Mouse (Mus musculus): ENCODE measurements around the gene Cyp2c39. TPM values are rescaled to one million over a fixed set of nuclear protein-coding genes. Genes with fewer than 3 reads are reported as not detected.
"Not testable (repeated sequence)": the region's sequence is repeated elsewhere in the genome, so short reads cannot be mapped to it uniquely, and the experiment has no call there.

Cyp2c39 gene
- not detected in 2 replicates for polyA plus RNA-seq (2015; fragmentation: Nextera tagmentation; extraction: Ambion mirVana)

GRCm38 (mm10) chr19:39510534-39510933 lies at the start of gene Cyp2c39:
Gene Cyp2c39 (plus strand): TSS chr19:39510862.
- Histone ChIP-seq H3K4me2 (ENCODE audit: low read length) (no peak within 1 kb of the TSS), H3K4me1 (ENCODE audit: control insufficient read depth, insufficient read depth, low read depth, low read length) (no peaks in the 10 kb centered on the region), H3K9ac (ENCODE audit: low read depth, low read length) (no peak within 1 kb of the TSS), H3K27me3 (replicated peaks; ENCODE audit: control insufficient read depth, insufficient read depth, low read length) (no peaks in the 10 kb centered on the region), H3K9me3 (ENCODE audit: control insufficient read depth, low read length) (no peaks in the 10 kb centered on the region), H3K36me3 (ENCODE audit: control insufficient read depth, insufficient read depth, low read length) (no peaks in the 10 kb centered on the region), H3K27ac (ENCODE audit: low read depth, low read length) (no peak within 1 kb of the TSS), H3K4me3 (ENCODE audit: low read length) (no peak within 1 kb of the TSS)
- ATAC-seq: no peak
- WGBS: 81% methylated on average over 4 of the region's 4 CpGs

GRCm38 (mm10) chr19:39462941-39463340 lies 47.7 kb upstream of the Cyp2c39 start, which contains the start of gene Cyp2c38:
Gene Cyp2c38 (minus strand): TSS chr19:39463075.
- H3K4me3 ChIP-seq (ENCODE audit: low read length): no peak within 1 kb of the TSS
- WGBS: 88% methylated on average over 1 of the region's 1 CpGs
- ATAC-seq: no peak
- H3K4me1 ChIP-seq (ENCODE audit: control insufficient read depth, insufficient read depth, low read depth, low read length): no peaks in the 10 kb centered on the region
- H3K27ac ChIP-seq (ENCODE audit: low read depth, low read length): no peak within 1 kb of the TSS
- no peak within 1 kb of the TSS for H3K4me2 ChIP-seq (ENCODE audit: low read length)
- H3K36me3 ChIP-seq (ENCODE audit: control insufficient read depth, insufficient read depth, low read length): no peaks in the 10 kb centered on the region
- no peak within 1 kb of the TSS for H3K9ac ChIP-seq (ENCODE audit: low read depth, low read length)
- H3K27me3 ChIP-seq (replicated peaks; ENCODE audit: control insufficient read depth, insufficient read depth, low read length): no peaks in the 10 kb centered on the region
- 0 out of 2 replicates have a peak, but pooled peaks cover 2% of the 10 kb centered on the region for H3K9me3 ChIP-seq (ENCODE audit: control insufficient read depth, low read length)

GRCm38 (mm10) chr19:39463923-39464322 lies 46.7 kb upstream of the Cyp2c39 start:
- no peak for ATAC-seq
- Histone ChIP-seq H3K27ac (ENCODE audit: low read depth, low read length) (no peak overlapping the region), H3K4me3 (ENCODE audit: low read length) (no peak overlapping the region)

GRCm38 (mm10) chr19:39483961-39484360 lies 26.7 kb upstream of the Cyp2c39 start:
- not testable (repeated sequence) for H3K4me1 ChIP-seq (ENCODE audit: control insufficient read depth, insufficient read depth, low read depth, low read length); ATAC-seq; H3K9ac ChIP-seq (ENCODE audit: low read depth, low read length); H3K4me2 ChIP-seq (ENCODE audit: low read length); H3K4me3 ChIP-seq (ENCODE audit: low read length); H3K36me3 ChIP-seq (ENCODE audit: control insufficient read depth, insufficient read depth, low read length); H3K27ac ChIP-seq (ENCODE audit: low read depth, low read length); H3K27me3 ChIP-seq (replicated peaks; ENCODE audit: control insufficient read depth, insufficient read depth, low read length)
- peaks cover 21% of the 10 kb centered on the region for H3K9me3 ChIP-seq (ENCODE audit: control insufficient read depth, low read length)
- 97% methylated on average over 1 of the region's 1 CpGs for WGBS

More at GRCm38 (mm10) chr19:39463923-39464322, 46.7 kb upstream of the Cyp2c39 start:
- Histone ChIP-seq H3K27me3 (replicated peaks; ENCODE audit: control insufficient read depth, insufficient read depth, low read length) (no peaks in the 10 kb centered on the region), H3K9me3 (ENCODE audit: control insufficient read depth, low read length) (no peaks in the 10 kb centered on the region), H3K4me1 (ENCODE audit: control insufficient read depth, insufficient read depth, low read depth, low read length) (no peaks in the 10 kb centered on the region), H3K36me3 (ENCODE audit: control insufficient read depth, insufficient read depth, low read length) (no peaks in the 10 kb centered on the region), H3K4me2 (ENCODE audit: low read length) (no peak overlapping the region), H3K9ac (ENCODE audit: low read depth, low read length) (no peak overlapping the region)

GRCm38 (mm10) chr19:39506341-39506740 lies 4.3 kb upstream of the Cyp2c39 start:
- H3K36me3 ChIP-seq (ENCODE audit: control insufficient read depth, insufficient read depth, low read length): no peaks in the 10 kb centered on the region
- no peaks in the 10 kb centered on the region for H3K4me1 ChIP-seq (ENCODE audit: control insufficient read depth, insufficient read depth, low read depth, low read length)
- H3K4me2 ChIP-seq (ENCODE audit: low read length): no peak overlapping the region
- ATAC-seq: no peak
- no peak overlapping the region for H3K27ac ChIP-seq (ENCODE audit: low read depth, low read length)
- no peaks in the 10 kb centered on the region for H3K27me3 ChIP-seq (replicated peaks; ENCODE audit: control insufficient read depth, insufficient read depth, low read length)
- H3K9me3 ChIP-seq (ENCODE audit: control insufficient read depth, low read length): peaks cover 5% of the 10 kb centered on the region; the same call in 1 of the 2 replicates
- no peak overlapping the region for H3K4me3 ChIP-seq (ENCODE audit: low read length)
- no peak overlapping the region for H3K9ac ChIP-seq (ENCODE audit: low read depth, low read length)

GRCm38 (mm10) chr19:39509533-39509932 lies 1.1 kb upstream of the Cyp2c39 start:
- H3K4me1 ChIP-seq (ENCODE audit: control insufficient read depth, insufficient read depth, low read depth, low read length): no peaks in the 10 kb centered on the region
- 89% methylated on average over 1 of the region's 1 CpGs for WGBS
- no peaks in the 10 kb centered on the region for H3K27me3 ChIP-seq (replicated peaks; ENCODE audit: control insufficient read depth, insufficient read depth, low read length)
- no peak overlapping the region for H3K4me3 ChIP-seq (ENCODE audit: low read length)
- ATAC-seq: no peak
- H3K36me3 ChIP-seq (ENCODE audit: control insufficient read depth, insufficient read depth, low read length): no peaks in the 10 kb centered on the region
- no peak overlapping the region for H3K4me2 ChIP-seq (ENCODE audit: low read length)
- no peak overlapping the region for H3K9ac ChIP-seq (ENCODE audit: low read depth, low read length)
- no peak overlapping the region for H3K27ac ChIP-seq (ENCODE audit: low read depth, low read length)
- no peaks in the 10 kb centered on the region for H3K9me3 ChIP-seq (ENCODE audit: control insufficient read depth, low read length)

Other genes starting within 250 kb of the Cyp2c39 start
- not detected in 2 replicates for gene Cyp2c29, start 241.5 kb upstream of the Cyp2c39 start, polyA plus RNA-seq (2015; fragmentation: Nextera tagmentation; extraction: Ambion mirVana)
- gene Cyp2c38, start 47.8 kb upstream of the Cyp2c39 start, polyA plus RNA-seq (2015; fragmentation: Nextera tagmentation; extraction: Ambion mirVana): not detected in 2 replicates
- not detected in 2 replicates for gene Cyp2c67, start 138.2 kb downstream of the Cyp2c39 start, polyA plus RNA-seq (2015; fragmentation: Nextera tagmentation; extraction: Ambion mirVana)
- not detected in 2 replicates for gene Cyp2c68, start 230.2 kb downstream of the Cyp2c39 start, polyA plus RNA-seq (2015; fragmentation: Nextera tagmentation; extraction: Ambion mirVana)

Measured in hindbrain, embryonic 16.5 days (tissue).